Mouse (Mus musculus) left cerebral cortex, postnatal 10 days (tissue): ENCODE results near the gene Arhgef11. TPM values are rescaled to one million over a fixed set of nuclear protein-coding genes. Genes with fewer than 3 reads are reported as not detected.
"Not testable (repeated sequence)": the region's sequence is repeated elsewhere in the genome, so short reads cannot be mapped to it uniquely, and the experiment has no call there.

Experiments used
- DNase-seq, 2 experiments: peaks; one replicate each; pipeline ENCODE4 v3.0.0; 2021 to 2022; ENCODE audit warnings: low spot score in 2 of 2, mixed read lengths in 1 of 2; ENCODE audit errors: extremely low spot score in 1 of 2
- intact Hi-C: fragments of 180-260 bp; cut with DNase I; formaldehyde crosslinking; loops from one replicate; pipeline ENCODE4 v1.15.1; 2025
- total RNA-seq, 2 experiments: library from RNA; stranded (reverse); gene quantifications; 2 replicates each; pipeline ENCODE4 v1.2.3; 2021

Gene Arhgef11
- total RNA-seq = 10 to 100 TPM; 45.7 to 49.6 TPM

GRCm38 (mm10) chr3:87616957-87617810 is at the start of gene Arhgef11:
Gene Arhgef11, plus strand, starts transcription at chr3:87617559.
- intact Hi-C loops = no loop called here
- DNase-seq = peak; percentile 44 to 89

GRCm38 (mm10) chr3:87568681-87569080 is 48.7 kb upstream of the Arhgef11 start:
- intact Hi-C loops = loop anchor here (10.0 kb wide), 2 partner anchors 244 to 324 kb away; no protein-coding TSS in a partner anchor
- DNase-seq = no peak

- intact Hi-C loops = no loop called here
- no peak for DNase-seq
These were observed 41.6 kb upstream of the Arhgef11 start for GRCm38 (mm10) chr3:87575766-87576165.

GRCm38 (mm10) chr3:87582259-87582658 is 35.1 kb upstream of the Arhgef11 start:
- DNase-seq = no peak
- intact Hi-C loops = no loop called here

GRCm38 (mm10) chr3:87593793-87594192 is 23.6 kb upstream of the Arhgef11 start:
- no peak for DNase-seq
- intact Hi-C loops = no loop called here

GRCm38 (mm10) chr3:87595328-87595727 is 22.0 kb upstream of the Arhgef11 start:
- intact Hi-C loops, DNase-seq: not testable (repeated sequence)

- intact Hi-C loops = not testable (repeated sequence)
These were observed 16.3 kb upstream of the Arhgef11 start for GRCm38 (mm10) chr3:87601077-87601476.

GRCm38 (mm10) chr3:87616354-87616753 is 1.0 kb upstream of the Arhgef11 start:
- no peak for DNase-seq
- intact Hi-C loops = no loop called here

More at GRCm38 (mm10) chr3:87601077-87601476, 16.3 kb upstream of the Arhgef11 start:
- not testable (repeated sequence) for DNase-seq

- intact Hi-C loops = no loop called here
- no peak for DNase-seq
These were observed 412 bp downstream of the Arhgef11 start for GRCm38 (mm10) chr3:87617811-87618130.

- no peak for DNase-seq
- intact Hi-C loops = no loop called here
These were observed 881 bp downstream of the Arhgef11 start for GRCm38 (mm10) chr3:87618240-87618639.

GRCm38 (mm10) chr3:87618981-87619710 is 1.8 kb downstream of the Arhgef11 start:
- intact Hi-C loops = no loop called here

GRCm38 (mm10) chr3:87620218-87620891 is 3.0 kb downstream of the Arhgef11 start:
- no peak for DNase-seq
- intact Hi-C loops = loop anchor here (5.0 kb wide), 1 partner anchor 37 kb away; no protein-coding TSS in a partner anchor

More at GRCm38 (mm10) chr3:87618981-87619710, 1.8 kb downstream of the Arhgef11 start:
- no peak for DNase-seq

GRCm38 (mm10) chr3:87624899-87625298 is 7.5 kb downstream of the Arhgef11 start:
- DNase-seq = no peak
- intact Hi-C loops = loop anchor here (5.0 kb wide), 1 partner anchor 32 kb away; no protein-coding TSS in a partner anchor

- peak; percentile 28 to 31 for DNase-seq
- intact Hi-C loops = no loop called here
These were observed 13.5 kb downstream of the Arhgef11 start for GRCm38 (mm10) chr3:87630899-87631298.

- DNase-seq = no peak
- intact Hi-C loops = no loop called here
These were observed 14.0 kb downstream of the Arhgef11 start for GRCm38 (mm10) chr3:87631408-87631807.

GRCm38 (mm10) chr3:87635514-87635913 is 18.2 kb downstream of the Arhgef11 start:
- intact Hi-C loops = no loop called here
- DNase-seq = no peak

- no peak for DNase-seq
- intact Hi-C loops = no loop called here
These were observed 26.1 kb downstream of the Arhgef11 start for GRCm38 (mm10) chr3:87643453-87643852.

- DNase-seq = no peak
- intact Hi-C loops = no loop called here
These were observed 28.8 kb downstream of the Arhgef11 start for GRCm38 (mm10) chr3:87646174-87646573.

GRCm38 (mm10) chr3:87649063-87649462 is 31.7 kb downstream of the Arhgef11 start:
- intact Hi-C loops = no loop called here
- DNase-seq = no peak
